Mouse (Mus musculus) erythroblast, embryonic 14.5 days (primary cell): ENCODE data around the gene Hivep2.

ENCODE experiments used
- GATA1 ChIP-seq: IDR thresholded peaks from 2 replicates; pipeline ENCODE4 v1.6.1; 2012; ENCODE audit warnings: low read length, inconsistent platforms, mixed read lengths
- TAL1 ChIP-seq: IDR thresholded peaks from 3 replicates; pipeline ENCODE4 v1.6.1; 2012; ENCODE audit warnings: low read length, inconsistent platforms, mixed read lengths

- TF ChIP-seq GATA1 (no peak), TAL1 (no peak)
These were observed 99.0 kb downstream of the Hivep2 start for GRCm38 (mm10) chr10:14064759-14065395.
